Mouse (Mus musculus) frontal cortex, adult 2 months (tissue): ENCODE data around the gene Cyb5r1. TPM values are rescaled to one million over a fixed set of nuclear protein-coding genes. Genes with fewer than 3 reads are reported as not detected.

Source experiments
- DNase-seq, 2 experiments: peaks; one replicate each; pipeline ENCODE4 v3.0.0; 2022; ENCODE audit warnings: low spot score in 1 of 2; ENCODE audit errors: extremely low spot score in 1 of 2
- polyA plus RNA-seq: library from polyadenylated mRNA; depleted of rRNA; stranded (reverse); fragments of >200 nt; gene quantifications from 2 replicates; pipeline ENCODE4 v1.2.3, GENCODE M21; 2012; rRNA removed

Cyb5r1 gene
- 14.0 and 15.9 TPM in 2 replicates for polyA plus RNA-seq

DNA sequence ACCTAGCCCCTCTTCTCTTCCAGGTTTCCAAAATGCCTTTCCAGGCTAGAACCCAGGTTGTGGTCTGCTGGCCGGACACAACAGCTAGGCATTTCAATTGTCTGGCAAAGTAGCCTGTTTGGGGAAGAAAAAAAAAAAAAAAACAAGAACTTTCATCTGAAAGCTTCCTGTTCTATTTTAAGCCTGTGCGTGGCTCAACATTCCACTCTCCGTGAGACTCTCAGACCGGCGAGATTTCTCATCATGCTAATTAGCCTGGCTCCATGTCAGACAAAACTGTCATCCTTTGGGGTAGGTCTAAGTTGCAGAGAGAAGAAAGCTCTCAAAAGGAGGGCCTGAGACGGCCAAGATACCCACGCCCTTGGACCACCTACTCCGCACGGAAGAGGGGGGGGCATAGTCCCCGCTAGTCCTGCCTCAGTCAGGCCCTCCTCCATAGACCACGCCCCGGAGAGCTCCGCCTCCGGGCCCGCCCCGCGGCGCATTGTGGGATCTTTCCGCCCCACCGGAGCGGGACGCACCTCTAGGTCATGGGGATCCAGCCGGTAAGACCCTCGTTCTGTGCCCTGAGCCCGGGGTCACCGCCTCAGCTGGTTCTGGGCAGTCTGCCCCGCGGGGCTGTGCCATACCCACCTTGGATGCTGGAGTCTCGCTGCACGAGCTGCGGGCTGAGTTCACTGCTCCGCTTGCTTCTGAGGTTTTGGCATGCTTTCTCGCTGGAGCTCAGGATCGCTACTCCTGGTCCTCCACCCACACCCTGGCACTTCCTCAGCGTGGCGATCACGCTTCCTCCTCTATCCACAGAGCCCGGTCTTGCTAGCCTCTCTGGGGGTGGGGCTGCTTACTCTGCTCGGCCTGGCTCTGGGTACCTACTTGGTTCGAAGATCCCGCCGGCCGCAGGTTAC is at the start of gene Cyb5r1:
Gene Cyb5r1 (plus strand): TSS at position 51 of the 905 bp plus-strand sequence.
- peak; percentile 36 to 73 for DNase-seq

- no peak for DNase-seq
Measured at GRCm38 (mm10) chr1:134357461-134357860, 47.9 kb upstream of the Cyb5r1 start.

DNA sequence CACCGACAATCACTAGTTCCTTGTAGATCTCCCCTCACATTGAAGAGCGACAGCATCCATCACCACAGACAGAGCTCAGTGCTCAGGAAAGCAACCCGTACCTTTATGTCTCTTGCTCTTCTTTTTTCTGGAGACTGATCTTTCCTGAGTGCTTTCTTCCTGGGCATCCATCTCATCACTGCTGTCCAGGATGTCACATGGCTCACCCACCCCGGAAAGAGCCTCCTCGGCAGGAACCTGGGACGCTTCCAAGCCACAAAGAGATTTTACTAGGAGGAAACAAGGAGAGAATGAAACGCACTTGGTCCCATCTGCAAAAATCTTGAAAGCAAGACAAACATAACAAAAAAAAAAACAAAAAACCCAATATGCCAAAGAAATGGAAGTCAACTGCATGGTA is 44.7 kb upstream of the Cyb5r1 start:
- DNase-seq = no peak

DNA sequence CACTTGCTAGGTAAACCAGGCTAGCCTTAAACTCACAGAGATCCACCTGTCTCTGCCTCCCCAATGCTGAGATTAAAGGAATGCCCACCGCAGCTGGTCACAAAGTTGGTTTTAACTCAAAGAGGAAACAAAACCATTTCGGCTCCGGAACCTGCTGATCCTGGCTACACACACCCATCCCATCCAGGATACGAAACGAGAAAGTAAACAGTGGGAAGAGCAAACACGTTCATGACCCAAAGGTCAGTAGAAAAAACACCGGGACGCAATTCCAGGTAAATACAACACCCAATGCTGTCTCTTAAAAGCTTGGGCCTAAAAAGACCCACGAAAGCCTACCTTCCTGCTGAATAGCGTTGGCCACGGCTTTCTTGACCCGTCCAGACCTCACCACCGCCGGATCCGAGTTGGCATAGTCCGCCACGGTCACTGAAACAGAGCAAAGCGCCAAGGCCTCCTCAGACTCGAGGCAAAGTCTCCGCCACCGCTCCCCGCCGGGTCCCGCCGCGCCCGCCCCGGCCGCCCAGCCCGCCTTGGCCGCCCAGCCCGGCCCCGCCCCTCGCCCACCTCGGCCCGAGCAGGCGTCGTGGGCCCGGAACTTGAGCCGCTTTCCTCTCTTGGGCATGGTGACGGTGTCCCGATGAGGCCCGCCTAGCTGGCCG is 44.0 kb upstream of the Cyb5r1 start:
- no peak for DNase-seq

GRCm38 (mm10) chr1:134361857-134362212 is 43.5 kb upstream of the Cyb5r1 start, which contains the start of gene Tmem183a:
Tmem183a (minus strand) TSS chr1:134361979.
- DNase-seq = peak; percentile 89 to 97

- DNase-seq = no peak
Measured at GRCm38 (mm10) chr1:134363194-134363593, 42.2 kb upstream of the Cyb5r1 start.

- DNase-seq = no peak
Measured at GRCm38 (mm10) chr1:134365491-134365890, 39.9 kb upstream of the Cyb5r1 start.

GRCm38 (mm10) chr1:134368777-134369337 is 36.5 kb upstream of the Cyb5r1 start:
- peak in 1 of 2 experiments; percentile 79 for DNase-seq

- no peak for DNase-seq
Measured at GRCm38 (mm10) chr1:134374124-134374523, 31.2 kb upstream of the Cyb5r1 start.

DNA sequence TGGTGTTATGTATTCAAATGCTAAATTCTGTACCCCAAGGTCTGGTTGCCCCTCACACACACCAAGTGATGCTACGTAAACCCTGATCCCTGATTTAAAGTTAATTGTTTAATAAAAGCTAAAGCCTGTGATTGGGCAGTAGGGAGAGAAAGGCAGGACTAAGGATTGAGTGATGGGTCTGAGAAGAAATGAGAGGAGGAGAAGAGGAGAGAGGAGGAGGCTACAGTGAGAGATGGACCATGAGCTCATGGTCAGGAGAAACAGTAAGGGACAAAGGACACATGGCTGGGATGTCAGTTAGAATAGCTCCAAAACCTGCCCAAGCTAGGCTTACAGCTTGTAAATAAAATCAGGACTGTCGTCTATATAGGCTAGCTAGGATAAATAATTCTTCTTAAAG is 24.3 kb upstream of the Cyb5r1 start:
- DNase-seq = no peak

- DNase-seq = peak in 1 of 2 experiments; percentile 29
Measured at GRCm38 (mm10) chr1:134381795-134382625, 23.3 kb upstream of the Cyb5r1 start.

DNA sequence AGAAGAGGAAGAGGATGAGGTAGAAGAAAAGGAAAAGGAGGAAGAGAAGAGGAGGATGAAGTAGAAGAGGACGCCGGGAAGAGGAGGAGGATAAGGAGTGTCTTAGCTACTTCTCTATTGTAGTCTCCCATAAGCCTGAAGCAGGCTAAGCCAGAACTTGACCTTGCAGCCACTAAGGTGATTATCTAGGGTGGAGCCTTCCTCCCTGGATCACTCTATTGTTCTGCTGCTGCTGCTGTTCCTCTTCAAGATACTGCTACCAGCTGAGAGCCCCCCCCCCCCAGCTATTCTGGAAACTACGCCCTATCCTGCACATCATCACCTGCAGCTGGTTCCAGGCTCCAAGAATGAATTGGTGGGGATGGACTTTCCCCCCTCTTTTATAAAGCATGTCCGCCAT is 20.8 kb upstream of the Cyb5r1 start:
- no peak for DNase-seq

DNA sequence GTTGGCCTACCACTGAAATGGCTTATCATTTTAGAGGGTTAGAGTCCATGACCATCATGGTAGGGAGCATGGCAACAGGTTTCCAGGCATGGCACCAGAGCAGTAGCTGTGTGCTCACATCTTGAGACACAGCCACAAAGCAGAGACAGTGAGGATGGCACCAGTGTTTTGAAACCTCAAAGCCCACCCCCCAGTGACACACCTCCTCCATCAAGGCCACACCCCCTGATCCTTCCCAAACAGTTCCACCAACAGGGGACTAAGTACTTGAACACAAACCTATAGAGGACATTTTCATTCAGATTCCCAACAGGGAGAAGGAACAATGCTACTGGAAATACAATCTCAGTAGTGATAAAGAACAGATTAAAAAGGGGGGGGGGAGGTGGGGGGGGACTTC is 20.2 kb upstream of the Cyb5r1 start:
- no peak for DNase-seq

- DNase-seq = no peak
Measured at GRCm38 (mm10) chr1:134385666-134386065, 19.7 kb upstream of the Cyb5r1 start, which contains the start of gene 4933406M09Rik. 4933406M09Rik (plus strand) TSS chr1:134385940.

DNA sequence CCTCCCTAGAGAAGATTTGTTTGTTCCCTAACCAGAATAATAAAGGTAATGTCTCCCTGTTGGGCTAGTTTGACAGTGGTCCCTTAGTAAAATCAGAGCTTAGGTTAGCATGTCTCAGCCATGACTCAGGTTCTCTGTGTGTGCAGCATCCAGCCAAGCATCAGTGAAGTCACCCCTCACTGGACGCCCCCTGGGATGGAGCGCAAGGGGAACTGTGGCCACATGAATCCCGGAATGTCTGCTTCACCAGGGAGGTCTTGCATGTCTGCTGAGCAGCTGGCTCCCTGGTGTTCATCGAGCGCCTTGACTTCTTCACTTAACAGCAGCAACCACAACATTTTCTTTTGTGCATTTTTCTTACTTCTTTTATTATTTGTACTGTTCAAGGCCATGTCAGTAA is 11.5 kb upstream of the Cyb5r1 start:
- DNase-seq = no peak

GRCm38 (mm10) chr1:134398210-134398609 is 7.1 kb upstream of the Cyb5r1 start:
- no peak for DNase-seq

GRCm38 (mm10) chr1:134399735-134400134 is 5.6 kb upstream of the Cyb5r1 start:
- no peak for DNase-seq

DNA sequence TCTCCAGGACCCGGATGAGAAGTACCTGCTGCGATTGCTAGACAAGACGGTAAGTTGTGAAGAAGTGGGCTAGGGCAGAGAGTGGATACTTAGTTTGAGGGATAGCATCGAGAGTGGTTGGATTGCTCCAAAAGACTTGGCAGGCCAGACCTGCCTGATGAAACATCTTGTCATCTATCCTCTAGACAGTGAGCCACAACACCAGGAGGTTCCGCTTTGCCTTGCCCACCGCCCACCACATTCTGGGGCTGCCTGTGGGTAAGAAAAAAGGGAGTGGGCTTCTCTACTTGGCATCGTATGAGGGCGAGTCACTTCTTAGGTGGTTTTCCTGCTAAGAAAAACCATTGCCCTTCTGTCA is 1.0 kb downstream of the Cyb5r1 start:
- no peak for DNase-seq

DNA sequence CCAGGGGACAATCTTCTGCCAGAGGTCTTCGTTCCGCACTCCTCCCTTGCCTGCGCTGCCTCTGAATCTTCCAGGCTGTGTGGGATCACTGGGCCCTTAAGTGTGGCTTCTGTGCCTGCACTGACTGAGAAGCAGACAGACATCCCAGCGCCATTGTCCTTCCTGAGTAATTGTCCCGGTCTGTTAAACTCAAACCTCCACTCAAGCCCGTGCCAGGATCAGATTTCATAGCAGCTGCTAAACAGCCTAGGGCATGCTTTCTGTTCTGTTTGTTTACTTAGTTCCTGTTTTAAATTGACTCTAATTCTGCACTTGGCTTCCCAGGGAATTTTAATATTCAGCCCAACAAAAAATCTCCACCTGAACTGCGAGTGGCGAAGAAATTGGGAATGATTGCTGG is 2.7 kb downstream of the Cyb5r1 start:
- DNase-seq = no peak
